7 mouse cellular contexts compared by ENCODE assay signal in genomic region chr7:45154096-45154992, GRCm38 (mm10). TPM values are rescaled to one million over a fixed set of nuclear protein-coding genes. Genes with fewer than 3 reads are reported as not detected.
A peak's percentile ranks its signal among the peaks of the same experiment; 100 is the strongest.
DNase-seq lines count a peak whose midpoint lies in the region; ATAC-seq lines count a peak whose summit lies in the region.

Pih1d1 (plus strand) TSS chr7:45154303.
Aldh16a1 (minus strand) TSS chr7:45154584.

- no peaks in the 10 kb centered on the region for H3K27me3 ChIP-seq in embryonic facial prominence, embryonic 12.5 days
- H3K27me3 ChIP-seq in limb, embryonic 11.5 days (ENCODE audit: control insufficient read depth, insufficient read depth, low read length) = no peaks in the 10 kb centered on the region
- H3K27me3 ChIP-seq in midbrain, embryonic 14.5 days (ENCODE audit: control insufficient read depth, insufficient read depth, low read length) = no peaks in the 10 kb centered on the region

- H3K9ac ChIP-seq in embryonic facial prominence, embryonic 12.5 days = peak within 1 kb of the TSS; percentile 78
- peak within 1 kb of the TSS; percentile 76 for H3K9ac ChIP-seq in limb, embryonic 11.5 days (ENCODE audit: low read length)
- H3K9ac ChIP-seq in midbrain, embryonic 14.5 days (replicated peaks; ENCODE audit: low read length) = peak within 1 kb of the TSS; percentile 81

- H3K36me3 ChIP-seq in embryonic facial prominence, embryonic 12.5 days = peaks cover 22% of the 10 kb centered on the region
- peaks cover 2% of the 10 kb centered on the region; the same call in 1 of the 2 replicates for H3K36me3 ChIP-seq in limb, embryonic 11.5 days (ENCODE audit: control insufficient read depth, insufficient read depth, low read length)
- H3K36me3 ChIP-seq in midbrain, embryonic 14.5 days (ENCODE audit: control insufficient read depth, insufficient read depth, low read length) = peaks cover 21% of the 10 kb centered on the region; the same call in 1 of the 2 replicates

- peak within 1 kb of the TSS; percentile 60 for H3K4me3 ChIP-seq in embryonic facial prominence, embryonic 12.5 days
- H3K4me3 ChIP-seq in limb, embryonic 11.5 days (ENCODE audit: low read depth, low read length) = peak within 1 kb of the TSS; percentile 51
- H3K4me3 ChIP-seq in midbrain, embryonic 14.5 days (replicated peaks; ENCODE audit: low read depth, low read length) = peak within 1 kb of the TSS; percentile 63

- H3K4me1 ChIP-seq in embryonic facial prominence, embryonic 12.5 days = peaks cover 16% of the 10 kb centered on the region
- 0 out of 2 replicates have a peak, but pooled peaks cover 14% of the 10 kb centered on the region for H3K4me1 ChIP-seq in limb, embryonic 11.5 days (ENCODE audit: control insufficient read depth, insufficient read depth, low read length)
- peaks cover 14% of the 10 kb centered on the region for H3K4me1 ChIP-seq in midbrain, embryonic 14.5 days (ENCODE audit: control insufficient read depth, insufficient read depth, low read length)

- peak; percentile 94 for ATAC-seq in embryonic facial prominence, embryonic 12.5 days (ENCODE audit: insufficient number of reproducible peaks, insufficient read depth, low FRiP score, low TSS enrichment)
- peak; percentile 94 for ATAC-seq in limb, embryonic 11.5 days (ENCODE audit: insufficient number of reproducible peaks, low FRiP score, low TSS enrichment, low read depth)
- ATAC-seq in midbrain, embryonic 14.5 days (ENCODE audit: low FRiP score, low TSS enrichment) = peak; percentile 96

- H3K27ac ChIP-seq in embryonic facial prominence, embryonic 12.5 days = peak within 1 kb of the TSS; percentile 95
- H3K27ac ChIP-seq in limb, embryonic 11.5 days (replicated peaks; ENCODE audit: low read depth, low read length) = peak within 1 kb of the TSS; percentile 91
- H3K27ac ChIP-seq in midbrain, embryonic 14.5 days (replicated peaks; ENCODE audit: low read depth, low read length) = peak within 1 kb of the TSS; percentile 95

- H3K4me2 ChIP-seq in embryonic facial prominence, embryonic 12.5 days (replicated peaks) = peak within 1 kb of the TSS; percentile 74
- H3K4me2 ChIP-seq in limb, embryonic 11.5 days (ENCODE audit: low read depth, severe bottlenecking) = peak within 1 kb of the TSS; percentile 53
- H3K4me2 ChIP-seq in midbrain, embryonic 14.5 days (ENCODE audit: low read length) = peak within 1 kb of the TSS; percentile 91

- WGBS in embryonic facial prominence, embryonic 12.5 days = 5% methylated on average over 68 of the region's 69 CpGs
- 5% methylated on average over 69 of the region's 69 CpGs for WGBS in limb, embryonic 11.5 days
- WGBS in midbrain, embryonic 14.5 days = 5% methylated on average over 69 of the region's 69 CpGs

- no peaks in the 10 kb centered on the region for H3K9me3 ChIP-seq in embryonic facial prominence, embryonic 12.5 days
- H3K9me3 ChIP-seq in limb, embryonic 11.5 days (ENCODE audit: control insufficient read depth, low read length) = no peaks in the 10 kb centered on the region
- no peaks in the 10 kb centered on the region for H3K9me3 ChIP-seq in midbrain, embryonic 14.5 days (ENCODE audit: control insufficient read depth, low read length)

- peak; percentile 96 for DNase-seq in adrenal gland, postnatal 25 days
- peak; percentile 100 for DNase-seq in heart, adult 11 months
- peak; percentile 99 for DNase-seq in kidney, adult 18-20 months
- peak; percentile 98 for DNase-seq in limb, embryonic 11.5 days (ENCODE audit: low spot score)
- DNase-seq in midbrain, embryonic 14.5 days = peak; percentile 99
- peak; percentile 94 to 98 for DNase-seq in spleen, adult 18-20 months

RNA-seq across cellular contexts. Expression of gene Pih1d1, which starts in this region (rescaled TPM):
- total RNA-seq in adrenal gland, postnatal 25 days (2021) = 61.7 and 74.3 TPM in 2 replicates
- polyA plus RNA-seq in embryonic facial prominence, embryonic 12.5 days (2016; fragmentation: Nextera tagmentation; extraction: Ambion mirVana) = 90.4 and 93.0 TPM in 2 replicates
- polyA plus RNA-seq in limb, embryonic 11.5 days (2014; fragmentation: Nextera tagmentation; extraction: Ambion mirVana) = 106 and 108 TPM in 2 replicates
- 92.8 and 96.2 TPM in 2 replicates for polyA plus RNA-seq in midbrain, embryonic 14.5 days (2014; fragmentation: Nextera tagmentation; extraction: Ambion mirVana)

RNA-seq across cellular contexts. Expression of gene Aldh16a1, which starts in this region (rescaled TPM):
- total RNA-seq in adrenal gland, postnatal 25 days (2021) = 79.2 and 106 TPM in 2 replicates
- polyA plus RNA-seq in embryonic facial prominence, embryonic 12.5 days (2016; fragmentation: Nextera tagmentation; extraction: Ambion mirVana) = 43.8 and 45.2 TPM in 2 replicates
- polyA plus RNA-seq in limb, embryonic 11.5 days (2014; fragmentation: Nextera tagmentation; extraction: Ambion mirVana) = 37.2 and 38.7 TPM in 2 replicates
- 21.2 and 24.1 TPM in 2 replicates for polyA plus RNA-seq in midbrain, embryonic 14.5 days (2014; fragmentation: Nextera tagmentation; extraction: Ambion mirVana)

Comparison
In these comparisons a context has a peak if more than half of its experiments do, and no peak if none do; other contexts are left out.
1. Peak in every context shown above with its lines: DNase-seq, ATAC-seq, H3K4me3 ChIP-seq and H3K27ac ChIP-seq.